Mouse (Mus musculus) brain, embryonic 14.5 days (tissue): ENCODE data around the gene Arhgap27.

Source experiments
- CTCF ChIP-seq: fragments of 200-500 bp; IDR thresholded peaks from 2 replicates; pipeline ENCODE4 v1.5.1; 2012; ENCODE audit warnings: inconsistent platforms, mild to moderate bottlenecking, moderate library complexity, borderline replicate concordance; ENCODE audit not compliant: insufficient read depth, insufficient read length; ENCODE audit errors: extremely low read depth
- POLR2A ChIP-seq: fragments of 200-500 bp; IDR thresholded peaks from 2 replicates; pipeline ENCODE4 v1.6.1; 2012; ENCODE audit warnings: mild to moderate bottlenecking, inconsistent platforms, borderline replicate concordance; ENCODE audit not compliant: poor library complexity, insufficient read depth, insufficient read length, severe bottlenecking; ENCODE audit errors: extremely low read depth

- TF ChIP-seq POLR2A = no peak
- no peak for TF ChIP-seq CTCF
Observed at GRCm38 (mm10) chr11:103406551-103406950, 43.1 kb upstream of the Arhgap27 start.
